Comparison of ENCODE assay signal across 22 mouse cellular contexts in genomic region chr5:84440232-84440631, GRCm38 (mm10). TPM values are rescaled to one million over a fixed set of nuclear protein-coding genes. Genes with fewer than 3 reads are reported as not detected.
DNase-seq lines count a peak whose midpoint lies in the region.
"Had no signal": no experiment of that assay in that cellular context is flagged by ENCODE, and none has a peak within 500 bp of the region (broad histone marks: within the 10 kb centered on the region; RNA-seq: fewer than 3 reads in every experiment).

No protein-coding gene starts in this region.

- peak; percentile 9 to 32 for DNase-seq in cerebellum, postnatal 25 days
- DNase-seq in cerebellum, adult 8-10 months, result no peak
- DNase-seq in frontal cortex, adult 2 months (ENCODE audit: extremely low spot score in 1 of 2, low spot score in 1 of 2), result peak; percentile 18 to 44
- no peak for DNase-seq in frontal cortex, postnatal 10 days (ENCODE audit: low spot score in 2 of 2)
- DNase-seq in left cerebral cortex, postnatal 14 days (ENCODE audit: low spot score in 2 of 2), result peak; percentile 28 to 40
- DNase-seq in left cerebral cortex, postnatal 4 days, result no peak
- DNase-seq in layer of hippocampus, adult 8-10 months (ENCODE audit: low spot score in 2 of 2), result peak; percentile 33 to 37
- DNase-seq in heart, postnatal 25 days (ENCODE audit: low spot score), result no peak
- DNase-seq: adrenal gland, postnatal 25 days; cerebellum, adult 11-12 months; gastrocnemius, adult 2 months; heart, postnatal 4 days; kidney, adult 18-20 months; kidney, postnatal 4 days; lung, postnatal 4 days; retina, postnatal 1 day had no signal

- intact Hi-C loops in left cerebral cortex, postnatal 14 days (cut with DNase I), result no loop called here
- intact Hi-C loops in left cerebral cortex, postnatal 4 days (cut with DNase I), result no loop called here
- intact Hi-C loops in heart, postnatal 25 days (cut with DNase I), result no loop called here

RNA-seq across cellular contexts. Expression of gene Epha5, which starts 23.1 kb away (rescaled TPM):
- 58.8 and 67.7 TPM in 2 replicates for polyA plus RNA-seq in frontal cortex, adult 2 months (2012; rRNA removed)
- 100 to 1,000 TPM; 122 to 134 TPM for total RNA-seq in left cerebral cortex, postnatal 14 days (2021)
- total RNA-seq in left cerebral cortex, postnatal 4 days (2021), result 100 to 1,000 TPM; 180 to 197 TPM
- total RNA-seq in layer of hippocampus, adult 8-10 months (2022), result 100 to 1,000 TPM; 112 to 132 (median 121) TPM
- total RNA-seq in heart, postnatal 25 days (2021), result not detected
- total RNA-seq: common myeloid progenitor, adult 5-6 weeks; gastrocnemius, adult 2 months; liver, adult 2 months; megakaryocyte-erythroid progenitor cell, adult 5-6 weeks had no signal
- polyA plus RNA-seq: gonadal fat pad, adult 2 months; inflammation-experienced regulatory T-cells, adult 6 months; liver, adult 2 months; liver, embryonic 16.5 days had no signal

Comparison
In these comparisons a context has a peak if more than half of its experiments do, and no peak if none do; other contexts are left out.
1. DNase-seq: peak in cerebellum, postnatal 25 days (2 of 2), frontal cortex, adult 2 months (2 of 2), left cerebral cortex, postnatal 14 days (2 of 2) and layer of hippocampus, adult 8-10 months (2 of 2); none in cerebellum, adult 8-10 months (single experiment), frontal cortex, postnatal 10 days (0 of 2), left cerebral cortex, postnatal 4 days (single experiment) and heart, postnatal 25 days (single experiment).
2. RNA of gene Epha5, which starts 23.1 kb away (total RNA-seq): 180 to 197 TPM in left cerebral cortex, postnatal 4 days, 122 to 134 TPM in left cerebral cortex, postnatal 14 days and 112 to 132 TPM in layer of hippocampus, adult 8-10 months; not detected in heart, postnatal 25 days; every median in the first group is over 100 times any median in the second.